Mouse (Mus musculus) lung, postnatal 14 days (tissue): ENCODE measurements at regions not wholly inside any gene's neighbourhood (a gene's known extent, or its start where the extent isn't known, plus 50 kb on each side); places are given as distances from the start of the nearest gene placed in this dataset.

Source experiments
- DNase-seq: peaks from one replicate; pipeline ENCODE4 v3.0.0; 2021

DNA sequence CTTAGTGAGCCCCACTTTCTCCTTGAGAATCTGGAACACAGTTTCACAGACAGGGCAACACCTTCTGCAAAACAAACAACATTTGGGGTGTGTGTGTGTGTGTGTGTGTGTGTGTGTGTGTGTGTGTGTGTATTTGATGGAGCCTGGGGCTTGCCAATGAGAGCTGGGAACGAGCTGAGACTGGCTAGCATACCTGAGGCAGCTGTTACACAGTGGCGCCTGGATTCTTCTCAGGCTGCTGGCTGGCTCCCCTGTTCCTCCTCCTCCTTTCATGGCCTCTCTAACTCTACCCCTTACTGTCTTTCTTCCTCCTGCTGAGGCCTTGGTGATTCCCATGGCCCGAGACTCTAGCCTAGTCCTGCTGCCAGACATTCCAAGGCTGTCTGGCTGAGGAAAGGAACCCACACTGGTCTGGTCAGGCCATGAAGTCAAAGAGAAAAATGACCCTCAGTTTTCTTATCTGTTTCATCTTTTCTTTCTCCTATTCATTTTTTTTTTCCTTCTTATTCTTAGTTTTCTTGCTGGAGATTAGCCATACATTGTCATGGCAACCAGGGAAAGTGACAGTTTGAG is 79.6 kb upstream of the Sem1 start:
- DNase-seq = no peak

DNA sequence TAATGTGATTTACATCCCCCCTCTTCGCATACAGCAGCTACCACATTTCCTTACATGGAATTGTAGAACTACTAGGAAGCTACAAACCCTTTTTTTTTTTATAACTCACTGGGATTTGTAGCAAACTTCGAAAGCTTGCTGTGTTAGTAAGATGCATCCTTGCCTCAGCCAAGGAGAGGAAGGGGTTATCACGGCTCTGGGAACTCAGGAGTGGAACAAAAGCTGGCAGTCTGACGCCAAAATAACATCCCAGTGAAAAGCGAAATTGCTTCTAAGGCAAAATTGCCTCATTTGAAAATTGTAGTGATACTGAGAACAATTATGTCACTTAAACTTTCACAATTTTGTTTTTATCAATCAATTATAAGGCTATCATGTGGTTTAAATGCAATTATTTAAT is 81.6 kb upstream of the Sem1 start:
- DNase-seq = no peak

DNA sequence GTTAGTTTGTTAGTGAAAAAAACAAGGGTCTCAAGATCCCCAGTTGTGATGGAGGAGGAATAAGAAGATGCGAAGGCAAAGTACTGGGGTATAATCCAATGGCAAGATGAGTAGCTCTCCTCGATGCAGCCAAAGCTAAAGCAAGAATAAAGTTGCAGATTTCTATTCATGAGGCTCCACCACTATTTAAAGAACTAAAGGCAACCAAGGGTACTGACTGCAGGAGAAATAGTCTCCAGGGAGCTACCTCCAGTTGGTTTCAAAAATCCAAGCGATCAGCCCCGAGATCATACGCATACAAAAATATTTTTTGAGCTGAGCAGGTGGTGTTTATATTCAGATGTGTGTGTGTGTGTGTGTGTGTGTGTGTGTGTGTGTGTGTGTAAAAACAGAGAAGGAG is 88.3 kb upstream of the Sem1 start:
- DNase-seq = no peak

DNA sequence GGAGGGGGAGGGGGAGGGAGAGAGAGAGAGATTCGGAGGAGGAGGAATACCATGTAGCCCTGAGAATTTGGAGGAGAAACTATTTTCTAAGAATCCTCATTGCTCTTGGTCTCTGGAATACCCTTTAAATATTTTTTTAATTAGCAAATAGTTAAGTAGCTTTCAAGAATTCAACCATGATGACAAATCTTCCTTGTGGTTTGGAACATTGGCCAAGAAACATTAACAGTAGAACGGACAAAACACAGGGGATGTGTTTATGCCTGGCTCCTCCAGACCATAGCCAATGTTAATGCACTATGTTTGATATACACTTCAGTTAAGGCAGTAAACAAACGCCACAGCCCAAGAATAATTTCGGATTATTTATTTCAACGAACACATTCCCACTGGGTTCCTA is 110.8 kb upstream of the Sem1 start:
- no peak for DNase-seq

DNA sequence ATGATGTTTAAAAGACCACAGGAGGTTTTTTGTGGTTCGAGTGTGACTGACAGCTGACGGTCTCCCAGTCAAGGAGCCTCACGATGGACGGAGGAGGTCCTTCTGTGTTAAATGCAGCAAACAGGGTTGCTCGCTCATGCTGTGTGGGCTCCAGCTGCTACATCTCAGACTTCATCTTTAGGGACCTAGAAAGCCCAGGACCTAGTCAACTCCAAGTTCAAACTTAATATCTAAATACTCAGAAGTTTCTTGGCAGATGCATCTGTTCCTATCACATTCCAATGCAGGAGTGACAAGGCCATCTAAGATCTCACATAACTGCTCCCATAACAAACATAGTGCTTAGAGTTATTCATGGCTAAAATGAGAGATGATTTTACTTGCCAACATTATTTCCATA is 111.7 kb upstream of the Sem1 start:
- DNase-seq = no peak

DNA sequence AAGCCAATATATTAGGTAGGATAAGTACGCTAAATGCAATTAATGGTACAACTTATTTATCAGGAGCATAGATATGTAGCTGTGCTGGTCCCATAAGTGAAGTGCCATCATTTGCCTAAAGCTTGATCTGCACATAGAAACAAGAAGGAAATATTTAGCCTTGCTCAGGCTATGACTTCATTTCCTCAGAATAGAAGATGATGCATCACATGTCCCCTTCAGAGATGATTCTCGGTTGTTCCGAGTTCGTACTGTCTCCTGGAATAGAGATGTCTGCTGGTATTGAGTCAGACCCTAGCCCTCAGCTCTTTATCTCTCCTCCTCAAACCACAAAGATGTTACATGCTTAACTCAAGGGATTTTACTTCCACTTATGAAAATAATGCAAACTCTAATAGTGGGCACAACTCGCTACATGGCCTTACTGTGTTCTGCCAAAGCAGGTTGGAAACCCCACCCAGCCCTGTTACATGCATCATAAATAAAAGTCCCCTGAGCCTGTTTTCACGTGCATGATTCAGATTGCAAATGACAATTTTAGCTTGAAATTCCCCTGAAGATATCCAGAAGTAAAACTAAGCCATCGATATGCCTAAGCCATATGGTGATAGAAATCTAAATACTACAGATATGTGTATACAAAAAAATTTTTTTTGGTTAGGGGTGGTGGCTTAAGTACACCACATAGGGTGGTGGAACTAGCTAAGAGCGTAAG is 113.8 kb upstream of the Sem1 start:
- DNase-seq = no peak

DNA sequence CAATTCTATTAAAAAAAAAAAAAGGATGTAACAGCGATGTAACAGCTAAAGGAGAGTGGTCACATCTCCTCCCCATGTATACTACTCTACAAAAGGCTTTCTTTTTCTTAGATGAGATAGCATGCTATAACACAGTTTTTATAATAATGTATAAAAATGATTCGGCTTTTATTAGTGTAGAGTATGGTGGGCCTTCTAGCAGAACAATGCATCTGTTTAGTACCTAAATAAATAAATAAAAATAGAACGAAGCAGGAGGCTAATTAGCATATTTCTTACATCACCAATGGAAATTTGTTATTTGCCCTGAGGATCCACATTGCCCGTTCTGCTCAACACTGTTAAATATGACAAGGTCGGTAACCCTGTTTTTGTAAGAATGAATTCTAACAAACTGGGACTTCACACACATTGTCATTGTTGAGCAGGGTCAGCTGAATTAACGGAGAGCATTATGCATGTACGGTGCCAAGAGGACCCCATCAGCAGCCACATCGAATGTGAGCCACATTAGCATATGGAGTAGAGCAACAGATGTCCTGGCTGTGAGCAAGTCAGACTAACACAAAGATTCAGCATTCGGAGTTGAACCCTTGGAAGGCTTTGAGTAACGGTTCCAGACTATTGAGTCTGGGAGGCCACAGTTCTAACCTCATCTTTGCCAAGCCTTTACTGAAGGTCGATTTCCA is 117.4 kb upstream of the Sem1 start:
- DNase-seq = no peak

DNA sequence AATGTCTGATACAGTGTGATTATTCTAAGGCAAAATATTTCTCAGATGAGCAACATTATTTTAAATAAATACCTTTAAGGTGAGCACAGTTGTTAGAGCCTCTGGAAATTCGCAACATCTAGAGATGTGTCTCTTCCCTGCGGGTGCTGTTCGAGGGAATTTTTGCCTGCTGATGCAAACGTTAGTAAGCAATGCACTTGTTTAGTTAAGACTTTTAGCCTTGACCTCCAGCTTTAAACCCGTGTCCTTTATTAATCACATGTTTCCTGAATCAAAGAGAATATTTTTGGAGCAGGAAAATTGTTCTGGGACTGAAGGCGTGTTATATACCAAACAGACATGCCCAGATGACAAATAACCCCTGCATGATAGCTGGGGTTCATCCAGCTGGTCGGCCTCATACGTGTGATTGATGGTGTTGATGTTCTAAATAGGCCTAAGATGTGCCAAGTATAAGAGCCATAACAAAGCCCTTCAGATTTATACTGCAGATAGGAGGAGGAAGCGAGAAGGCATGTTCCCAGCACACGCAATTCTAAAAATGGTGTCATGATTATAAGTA is 119.0 kb upstream of the Sem1 start:
- DNase-seq = peak; percentile 7

DNA sequence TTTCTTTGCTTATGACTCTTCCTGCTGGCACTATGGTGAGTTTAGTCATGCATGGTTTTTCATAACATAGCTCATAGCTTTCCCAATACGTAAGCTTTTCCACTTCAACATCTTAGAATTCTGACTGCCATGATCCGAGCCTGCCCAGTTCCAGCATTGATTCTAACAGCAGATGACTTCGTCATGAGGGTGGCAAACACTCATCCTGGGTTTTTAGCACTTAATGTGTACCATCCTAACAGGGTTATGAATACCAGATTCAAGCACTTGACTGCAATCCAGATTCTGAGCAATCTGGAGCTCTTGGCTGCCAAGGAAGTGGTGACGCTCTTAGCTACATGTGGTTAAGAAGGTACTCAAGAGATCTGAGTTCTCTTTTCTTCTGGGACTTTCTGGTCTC is 128.3 kb upstream of the Sem1 start:
- DNase-seq = no peak

DNA sequence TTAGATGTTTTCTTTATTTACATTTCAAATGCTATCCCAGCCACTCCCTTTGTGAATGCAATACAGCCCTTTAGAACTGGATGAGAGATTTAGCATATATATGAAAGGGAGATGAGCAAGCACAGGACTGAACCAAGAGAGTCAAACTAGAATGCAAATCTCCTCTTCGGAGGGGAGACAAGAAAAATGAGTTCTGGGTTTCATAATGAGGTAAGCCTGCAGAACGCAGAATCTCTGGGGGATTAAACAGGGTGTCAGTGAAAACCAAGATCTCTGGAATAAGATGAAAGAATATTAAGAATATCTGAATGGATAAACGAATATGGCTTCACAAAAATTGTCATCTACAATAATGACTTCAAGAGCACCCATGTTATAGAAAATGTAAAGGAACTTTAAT is 130.6 kb upstream of the Sem1 start:
- DNase-seq = no peak

DNA sequence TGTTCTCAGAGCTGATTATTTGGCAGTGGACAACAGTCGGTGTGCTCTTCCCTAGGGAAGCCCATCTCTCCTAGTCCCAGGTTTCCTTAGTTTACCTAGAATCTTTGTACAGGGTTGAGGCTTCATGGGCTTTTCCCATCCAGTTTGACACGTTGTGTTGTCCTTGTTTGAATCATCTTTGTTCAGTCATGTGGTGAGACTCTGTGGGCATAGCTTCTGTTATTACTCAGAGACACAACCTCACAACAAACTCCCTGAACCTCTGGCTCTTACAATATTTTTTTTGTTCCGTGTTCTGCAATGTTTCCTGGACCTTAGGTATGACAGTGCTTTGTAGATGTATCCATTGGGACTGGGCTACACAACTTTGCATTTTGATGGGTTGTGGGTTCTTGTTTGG is 132.9 kb upstream of the Dlx6 start:
- DNase-seq = no peak

DNA sequence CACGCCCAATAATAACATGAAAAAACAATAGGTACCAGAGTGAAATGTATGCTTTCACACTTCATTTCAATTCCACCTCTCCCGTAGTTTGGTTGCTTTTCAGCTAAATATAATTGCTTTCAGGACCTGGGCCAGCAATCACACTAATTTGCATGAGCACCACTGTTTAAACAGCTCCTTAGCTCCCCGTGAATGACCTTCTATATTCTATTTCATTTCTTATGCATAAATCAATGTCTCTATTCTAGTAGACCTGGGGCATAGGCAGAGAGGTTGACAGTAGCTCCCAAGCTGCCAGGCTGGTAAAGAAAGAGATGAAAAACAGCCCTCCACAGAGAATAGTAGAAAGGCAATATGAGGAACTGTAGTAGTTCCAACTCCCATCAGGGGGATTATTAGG is 117.7 kb upstream of the Dlx6 start:
- DNase-seq = no peak

DNA sequence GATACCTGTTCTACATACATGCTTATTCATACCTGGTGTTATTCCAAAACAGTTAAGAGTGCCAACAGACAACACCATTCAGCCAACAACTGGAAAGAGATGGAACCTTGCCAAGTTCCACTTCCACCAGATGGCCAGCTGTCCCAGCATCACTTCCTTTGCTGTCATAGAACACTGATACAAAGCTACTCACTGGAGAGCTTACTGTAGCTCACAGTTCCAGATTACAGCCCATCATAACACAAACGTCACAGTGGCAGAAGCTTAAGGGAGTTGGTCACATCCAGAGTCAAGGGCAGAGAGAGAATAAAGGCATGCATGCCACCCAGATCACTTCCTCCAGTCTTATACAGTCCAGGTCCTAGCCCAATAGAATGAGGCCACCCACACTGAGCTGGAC is 84.0 kb upstream of the Dlx6 start:
- DNase-seq = no peak

DNA sequence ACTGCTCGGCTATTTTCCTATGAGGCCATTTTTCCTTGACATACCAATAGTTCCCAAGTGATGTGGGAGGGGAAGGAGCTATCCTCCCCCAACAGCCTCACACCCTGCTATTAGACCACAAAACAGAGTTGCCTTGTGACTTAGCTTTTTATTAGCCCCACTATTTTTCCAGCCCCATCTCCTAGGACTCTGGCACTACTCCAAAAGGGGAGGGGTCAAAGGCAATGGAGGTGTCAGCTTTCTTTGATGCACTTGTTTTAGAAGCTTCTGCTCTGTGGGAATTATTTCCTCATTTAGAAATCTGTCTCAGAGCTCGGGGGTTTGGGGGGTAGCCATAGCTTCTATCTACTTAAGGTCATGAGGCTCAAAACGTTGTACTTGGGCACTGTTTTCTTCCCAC is 81.6 kb upstream of the Dlx6 start:
- DNase-seq = no peak

DNA sequence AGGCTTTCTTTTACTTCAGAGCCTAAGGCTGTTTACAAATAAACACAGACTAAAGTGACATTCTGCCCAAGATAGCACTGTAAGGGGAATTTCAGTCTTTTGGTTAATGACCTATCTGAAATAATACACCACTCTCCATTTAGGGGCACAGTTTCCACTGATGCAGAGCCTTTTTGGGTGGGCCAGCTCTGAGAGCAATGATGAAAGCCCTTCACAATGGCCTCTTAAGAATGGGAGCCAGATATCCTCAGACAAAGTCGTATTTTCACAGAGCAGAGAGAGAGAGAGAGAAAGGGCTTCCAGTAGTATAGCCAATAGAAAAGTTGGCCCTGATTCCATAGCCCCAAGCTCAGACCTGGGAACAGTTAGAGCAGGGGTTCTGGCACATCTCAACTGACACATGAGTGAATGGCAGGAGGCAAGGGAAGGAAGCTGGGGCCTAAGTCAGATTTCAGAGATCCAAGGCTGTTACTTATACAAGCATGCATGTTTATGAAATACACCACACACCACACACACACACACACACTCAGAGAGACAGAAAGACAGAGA is 77.1 kb upstream of the Dlx6 start:
- no peak for DNase-seq

DNA sequence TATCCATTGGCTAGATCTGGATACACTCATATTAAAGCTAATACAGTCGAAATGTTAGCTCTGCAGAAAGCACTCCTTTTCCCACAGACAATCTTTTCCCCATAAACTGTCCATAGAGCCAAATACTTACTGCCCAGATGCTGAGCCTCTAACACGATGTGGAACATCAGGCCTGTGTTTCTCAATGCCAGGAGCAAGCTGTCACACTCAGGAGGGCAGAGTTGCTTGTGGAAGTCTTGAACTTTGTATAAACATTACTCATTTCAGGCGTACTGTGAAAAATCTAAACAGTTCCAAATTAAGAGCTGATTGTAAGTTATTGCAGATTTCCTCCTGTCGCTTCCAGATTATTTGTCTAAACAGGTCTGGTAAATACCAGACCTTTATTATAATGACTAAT is 75.6 kb upstream of the Dlx6 start:
- no peak for DNase-seq

DNA sequence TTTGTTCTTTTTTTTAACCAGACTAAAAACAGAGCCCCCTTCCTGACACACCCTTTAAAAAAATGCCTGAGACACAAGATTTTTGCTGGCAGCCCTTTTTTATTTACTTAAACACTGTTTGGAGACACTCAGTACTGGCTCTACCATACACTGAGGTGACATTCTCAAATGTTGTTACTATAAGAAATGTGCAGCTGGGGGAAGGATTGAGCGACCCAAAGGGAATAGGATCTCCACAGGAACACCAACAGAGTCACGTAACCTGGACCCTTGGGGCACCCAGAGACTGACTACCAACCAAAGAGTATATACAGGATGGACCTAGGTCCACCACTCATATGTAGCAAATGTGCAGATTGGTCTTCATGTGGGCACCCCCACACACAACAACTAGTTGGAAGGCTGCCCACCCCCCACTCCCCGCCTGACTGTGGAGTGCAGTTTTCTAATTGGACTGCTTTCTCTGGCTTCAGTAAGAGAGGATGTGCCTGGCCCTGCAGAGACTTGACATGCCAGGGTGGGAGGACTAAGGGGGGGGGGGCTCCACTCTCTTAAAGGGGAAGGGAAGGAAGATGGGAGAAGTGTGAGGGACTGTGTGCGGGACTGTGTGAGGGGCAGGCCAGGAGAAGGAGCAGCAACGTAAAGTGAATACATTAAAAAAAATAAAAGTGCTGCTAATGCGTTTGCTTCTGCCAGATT is 68.7 kb upstream of the Dlx6 start:
- no peak for DNase-seq

DNA sequence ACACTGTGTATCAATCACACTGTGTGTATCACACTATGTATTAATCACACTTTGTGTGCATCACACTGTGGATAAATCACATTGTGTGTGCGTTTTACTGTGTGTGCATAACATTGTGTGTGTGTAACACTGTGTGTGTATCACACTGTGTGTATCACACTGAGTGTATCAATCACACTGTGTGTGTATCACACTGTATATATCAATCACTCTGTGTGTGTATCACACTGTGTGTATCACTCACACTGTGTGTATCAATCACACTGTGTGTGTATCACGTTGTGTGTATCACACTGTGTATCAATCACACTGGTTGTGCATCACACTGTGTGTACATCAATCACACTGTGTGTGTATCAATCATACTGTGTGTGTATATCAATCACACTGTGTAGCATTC is 62.8 kb upstream of the Dlx6 start:
- DNase-seq = no peak

DNA sequence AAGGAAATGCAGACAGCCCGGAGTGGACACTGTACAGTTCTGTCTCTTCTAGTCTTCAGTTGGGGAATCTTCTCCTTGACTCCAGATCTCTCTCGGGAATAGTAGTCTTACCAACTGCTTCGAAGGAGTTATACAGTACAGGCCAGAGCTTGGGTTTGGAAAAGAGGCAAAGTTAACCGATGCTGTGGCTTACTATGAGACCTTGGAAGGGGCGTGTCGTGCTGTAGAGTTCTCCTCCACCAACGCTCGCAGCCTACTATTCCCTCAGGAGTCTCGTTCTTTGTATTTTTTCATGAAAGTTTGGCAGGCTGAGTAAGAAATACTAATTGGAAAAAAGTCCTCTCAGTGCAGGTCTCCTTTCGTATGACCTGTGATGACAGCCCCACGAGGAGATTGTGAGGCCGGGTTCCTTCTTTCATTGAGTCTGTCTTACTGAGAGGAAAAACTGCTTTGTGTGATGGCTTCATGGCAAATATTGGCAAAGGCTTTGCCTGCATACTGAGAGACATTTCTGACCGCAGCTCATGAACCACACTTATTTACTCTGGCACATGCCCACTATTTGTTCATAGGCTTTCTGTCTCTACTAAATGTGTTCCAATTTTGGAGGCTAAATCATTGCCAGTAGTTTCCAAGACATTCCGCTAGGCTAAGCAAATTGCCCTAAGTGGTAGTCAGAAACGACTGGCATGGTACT is 61.4 kb upstream of the Dlx6 start:
- no peak for DNase-seq
